Mouse (Mus musculus) urinary bladder, postnatal 14 days (tissue): ENCODE measurements around the gene Sec24a.
"Not testable (repeated sequence)": the region's sequence is repeated elsewhere in the genome, so short reads cannot be mapped to it uniquely, and the experiment has no call there.

Experiments used
- DNase-seq: peaks from one replicate; pipeline ENCODE4 v3.0.0; 2021; ENCODE audit warnings: low spot score

The Sec24a gene

GRCm38 (mm10) chr11:51688330-51689328, 74.8 kb downstream of the Sec24a start, which contains the start of gene 0610009B22Rik:
Gene 0610009B22Rik (minus strand): TSS chr11:51688874.
- peak; percentile 100 for DNase-seq

GRCm38 (mm10) chr11:51681976-51682374, 81.5 kb downstream of the Sec24a start:
- no peak for DNase-seq

GRCm38 (mm10) chr11:51681324-51681975, 82.0 kb downstream of the Sec24a start:
- DNase-seq, result peak; percentile 92

GRCm38 (mm10) chr11:51679466-51679865, 84.0 kb downstream of the Sec24a start:
- DNase-seq, result no peak

GRCm38 (mm10) chr11:51677737-51678418, 85.6 kb downstream of the Sec24a start:
- no peak for DNase-seq

GRCm38 (mm10) chr11:51675386-51675785, 88.0 kb downstream of the Sec24a start:
- DNase-seq, result no peak

- no peak for DNase-seq
Observed at GRCm38 (mm10) chr11:51673291-51673690, 90.1 kb downstream of the Sec24a start.

GRCm38 (mm10) chr11:51671376-51671775, 92.1 kb downstream of the Sec24a start:
- DNase-seq, result no peak

- DNase-seq, result no peak
Observed at GRCm38 (mm10) chr11:51670846-51671245, 92.6 kb downstream of the Sec24a start.

GRCm38 (mm10) chr11:51664747-51665146, 98.7 kb downstream of the Sec24a start:
- not testable (repeated sequence) for DNase-seq

GRCm38 (mm10) chr11:51662632-51663031, 100.8 kb downstream of the Sec24a start:
- DNase-seq, result no peak

- no peak for DNase-seq
Observed at GRCm38 (mm10) chr11:51661867-51662365, 101.5 kb downstream of the Sec24a start.

GRCm38 (mm10) chr11:51658705-51659104, 104.7 kb downstream of the Sec24a start:
- peak; percentile 75 for DNase-seq

- DNase-seq, result no peak
Observed at GRCm38 (mm10) chr11:51658291-51658690, 105.1 kb downstream of the Sec24a start.

GRCm38 (mm10) chr11:51656798-51657521, 106.5 kb downstream of the Sec24a start:
- peak; percentile 84 for DNase-seq

GRCm38 (mm10) chr11:51654891-51655290, 108.5 kb downstream of the Sec24a start:
- no peak for DNase-seq

- no peak for DNase-seq
Observed at GRCm38 (mm10) chr11:51653736-51654135, 109.7 kb downstream of the Sec24a start.

GRCm38 (mm10) chr11:51652889-51653418, 110.5 kb downstream of the Sec24a start:
- DNase-seq, result no peak

- DNase-seq, result peak; percentile 83
Observed at GRCm38 (mm10) chr11:51650691-51651515, 112.5 kb downstream of the Sec24a start, which contains the start of the genes N4bp3 and D930048N14Rik. Gene N4bp3 (minus strand): TSS chr11:51650842. Gene D930048N14Rik (plus strand): TSS chr11:51650954.

GRCm38 (mm10) chr11:51650261-51650660, 113.2 kb downstream of the Sec24a start:
- no peak for DNase-seq
